In the genomic region with DNA sequence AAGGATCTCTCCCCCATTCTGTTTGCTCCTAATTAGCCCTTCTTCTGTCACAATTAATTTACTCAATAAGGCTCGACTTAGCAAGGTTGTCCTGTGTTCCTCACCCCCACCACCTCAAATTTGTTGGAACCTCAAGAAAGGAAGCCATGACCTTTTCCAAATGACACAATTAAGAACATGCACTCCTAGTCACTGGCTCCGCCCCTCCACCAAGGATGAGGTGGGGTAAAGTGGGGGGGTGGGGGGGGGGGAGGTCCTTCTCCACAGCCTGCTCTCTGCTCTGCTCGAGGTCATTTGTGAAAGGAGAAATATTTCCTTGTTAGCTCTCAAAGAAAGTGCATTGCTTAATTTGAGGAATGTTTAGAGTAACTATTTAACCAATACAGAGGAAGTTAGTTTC, we compare ENCODE assay signal across 23 mouse cellular contexts. TPM values are rescaled to one million over a fixed set of nuclear protein-coding genes. Genes with fewer than 3 reads are reported as not detected.
DNase-seq lines count a peak whose midpoint lies in the region; ATAC-seq and TF ChIP-seq lines count a peak whose summit lies in the region.
"Had no signal": no experiment of that assay in that cellular context is flagged by ENCODE, and none has a peak within 500 bp of the region (broad histone marks: within the 10 kb centered on the region; RNA-seq: fewer than 3 reads in every experiment).

No protein-coding gene starts in this region.

- H3K27ac ChIP-seq in forebrain, embryonic 11.5 days (ENCODE audit: low read depth, low read length): no peak overlapping the region
- no peak overlapping the region for H3K27ac ChIP-seq in forebrain, postnatal 0 days (ENCODE audit: low read depth, low read length)
- H3K27ac ChIP-seq in lung, embryonic 15.5 days: no peak overlapping the region
- H3K27ac ChIP-seq in embryonic facial prominence, embryonic 10.5 days (replicated peaks): no peak overlapping the region
- H3K27ac ChIP-seq: embryonic facial prominence, embryonic 15.5 days; forebrain, embryonic 13.5 days; heart, embryonic 13.5 days; limb, embryonic 13.5 days; liver, embryonic 14.5 days had no signal

- no peaks in the 10 kb centered on the region for H3K27me3 ChIP-seq in forebrain, embryonic 11.5 days (ENCODE audit: control insufficient read depth, insufficient read depth, low read length)
- H3K27me3 ChIP-seq in forebrain, postnatal 0 days (ENCODE audit: insufficient read depth, low read length): no peaks in the 10 kb centered on the region
- no peaks in the 10 kb centered on the region for H3K27me3 ChIP-seq in lung, embryonic 15.5 days
- 0 out of 2 replicates have a peak, but pooled peaks cover 13% of the 10 kb centered on the region for H3K27me3 ChIP-seq in embryonic facial prominence, embryonic 10.5 days (replicated peaks; ENCODE audit: low read depth, poor library complexity, severe bottlenecking)
- H3K27me3 ChIP-seq: embryonic facial prominence, embryonic 15.5 days; forebrain, embryonic 13.5 days; heart, embryonic 13.5 days; limb, embryonic 13.5 days had no signal

- no peak overlapping the region for H3K4me3 ChIP-seq in forebrain, embryonic 11.5 days (ENCODE audit: low read depth, low read length)
- H3K4me3 ChIP-seq in forebrain, postnatal 0 days (ENCODE audit: low read depth, low read length): no peak overlapping the region
- H3K4me3 ChIP-seq in lung, embryonic 15.5 days: no peak overlapping the region
- H3K4me3 ChIP-seq in lung, adult 2 months (replicated peaks; ENCODE audit: extremely low read depth, low read depth, low read length): no peak overlapping the region
- no peak overlapping the region for H3K4me3 ChIP-seq in embryonic facial prominence, embryonic 10.5 days
- H3K4me3 ChIP-seq: embryonic facial prominence, embryonic 15.5 days; forebrain, embryonic 13.5 days; heart, embryonic 13.5 days; limb, embryonic 13.5 days had no signal

- peak; percentile 66; the same call in 1 of the 2 replicates for ATAC-seq in forebrain, embryonic 11.5 days (replicated peaks; ENCODE audit: low FRiP score)
- ATAC-seq in forebrain, postnatal 0 days: no peak
- peak; percentile 24; the same call in 1 of the 2 replicates for ATAC-seq in lung, embryonic 15.5 days (ENCODE audit: borderline replicate concordance, extremely low read depth, low FRiP score, low TSS enrichment)
- ATAC-seq: forebrain, embryonic 13.5 days had no signal

- no peak overlapping the region for H3K4me2 ChIP-seq in forebrain, embryonic 11.5 days (ENCODE audit: low read depth, low read length, severe bottlenecking)
- H3K4me2 ChIP-seq in forebrain, postnatal 0 days (ENCODE audit: low read depth): no peak overlapping the region
- no peak overlapping the region for H3K4me2 ChIP-seq in lung, embryonic 15.5 days
- H3K4me2 ChIP-seq: embryonic facial prominence, embryonic 15.5 days; forebrain, embryonic 13.5 days; heart, embryonic 13.5 days; limb, embryonic 13.5 days had no signal

- TF ChIP-seq CTCF in forebrain, postnatal 0 days (IDR thresholded peaks at IDR 0.05; ENCODE audit: low read depth): no peak
- TF ChIP-seq CTCF in lung, adult 2 months (IDR thresholded peaks at IDR 0.05; ENCODE audit: insufficient read depth, low read length): no peak

- H3K9ac ChIP-seq in forebrain, embryonic 11.5 days (ENCODE audit: low read length): no peak overlapping the region
- no peak overlapping the region for H3K9ac ChIP-seq in forebrain, postnatal 0 days
- no peak overlapping the region for H3K9ac ChIP-seq in lung, embryonic 15.5 days
- H3K9ac ChIP-seq: embryonic facial prominence, embryonic 15.5 days; forebrain, embryonic 13.5 days; heart, embryonic 13.5 days; limb, embryonic 13.5 days; liver, embryonic 14.5 days had no signal

- 12% methylated on average over 3 of the region's 3 CpGs for WGBS in forebrain, embryonic 11.5 days
- 7% methylated on average over 3 of the region's 3 CpGs for WGBS in forebrain, postnatal 0 days
- WGBS in lung, embryonic 15.5 days: 32% methylated on average over 3 of the region's 3 CpGs
- WGBS in lung, adult 2 months: 37% methylated on average over 3 of the region's 3 CpGs
- WGBS in embryonic facial prominence, embryonic 10.5 days: 26% methylated on average over 3 of the region's 3 CpGs

- no peak for TF ChIP-seq POLR2A in lung, adult 2 months (IDR thresholded peaks at IDR 0.05; ENCODE audit: borderline replicate concordance, extremely low read depth, low read depth, low read length)

- H3K36me3 ChIP-seq in forebrain, embryonic 11.5 days (ENCODE audit: control insufficient read depth, insufficient read depth, low read length): no peaks in the 10 kb centered on the region
- no peaks in the 10 kb centered on the region for H3K36me3 ChIP-seq in forebrain, postnatal 0 days (ENCODE audit: insufficient read depth)
- H3K36me3 ChIP-seq in lung, embryonic 15.5 days: no peaks in the 10 kb centered on the region
- H3K36me3 ChIP-seq in embryonic facial prominence, embryonic 10.5 days (replicated peaks): no peaks in the 10 kb centered on the region
- H3K36me3 ChIP-seq: embryonic facial prominence, embryonic 15.5 days; heart, embryonic 13.5 days; limb, embryonic 13.5 days had no signal

- peak; percentile 65 for DNase-seq in forebrain, embryonic 11.5 days (ENCODE audit: low spot score)
- no peak for DNase-seq in forebrain, postnatal 0 days
- DNase-seq in lung, adult 2 months: no peak
- DNase-seq in embryonic facial prominence, embryonic 10.5 days (ENCODE audit: low spot score): peak; percentile 52
- DNase-seq in retina, embryonic 14.5 days (ENCODE audit: low spot score): peak; percentile 73
- DNase-seq in yolk sac, embryonic 10.5 days (ENCODE audit: low spot score): no peak
- DNase-seq: cerebellum, adult 9-10 months; spleen, adult 18-20 months; thymus, adult 18-20 months had no signal

- no peaks in the 10 kb centered on the region for H3K9me3 ChIP-seq in forebrain, embryonic 11.5 days (ENCODE audit: control insufficient read depth, low read length)
- no peaks in the 10 kb centered on the region for H3K9me3 ChIP-seq in forebrain, postnatal 0 days (ENCODE audit: low read length)
- H3K9me3 ChIP-seq in lung, embryonic 15.5 days: no peaks in the 10 kb centered on the region
- H3K9me3 ChIP-seq in embryonic facial prominence, embryonic 10.5 days: no peaks in the 10 kb centered on the region
- H3K9me3 ChIP-seq: embryonic facial prominence, embryonic 15.5 days; forebrain, embryonic 13.5 days; heart, embryonic 13.5 days; limb, embryonic 13.5 days had no signal

- 0 out of 2 replicates have a peak, but pooled peaks cover 2% of the 10 kb centered on the region for H3K4me1 ChIP-seq in forebrain, embryonic 11.5 days (replicated peaks; ENCODE audit: control insufficient read depth, insufficient read depth, low read length)
- no peaks in the 10 kb centered on the region for H3K4me1 ChIP-seq in forebrain, postnatal 0 days (ENCODE audit: insufficient read depth)
- peaks cover 25% of the 10 kb centered on the region for H3K4me1 ChIP-seq in lung, embryonic 15.5 days
- H3K4me1 ChIP-seq in lung, adult 2 months (ENCODE audit: control insufficient read depth, insufficient read depth, low read length): no peaks in the 10 kb centered on the region; the same call in 1 of the 2 replicates
- peaks cover 21% of the 10 kb centered on the region for H3K4me1 ChIP-seq in embryonic facial prominence, embryonic 10.5 days

RNA-seq across cellular contexts. Expression of a gene that starts 17.8 kb away (rescaled TPM):
- polyA plus RNA-seq in forebrain, embryonic 11.5 days (2014; fragmentation: Nextera tagmentation; extraction: Ambion mirVana): not detected in 2 replicates
- not detected in 2 replicates for total RNA-seq in forebrain, postnatal 0 days (2014; rRNA removed)
- not detected in 2 replicates for polyA plus RNA-seq in forebrain, postnatal 0 days (2015; fragmentation: Nextera tagmentation; extraction: Ambion mirVana)
- polyA plus RNA-seq in lung, embryonic 15.5 days (2015; fragmentation: Nextera tagmentation; extraction: Ambion mirVana): not detected in 2 replicates
- polyA plus RNA-seq in lung, adult 2 months (2012; rRNA removed): not detected in 2 replicates
- not detected in 2 replicates for polyA plus RNA-seq in embryonic facial prominence, embryonic 10.5 days (2016; fragmentation: Nextera tagmentation; extraction: Ambion mirVana)
- total RNA-seq: hematopoietic stem cell, adult 5-6 weeks; layer of hippocampus, postnatal 14 days; left cerebral cortex, postnatal 10 days; megakaryocyte, adult 5-6 weeks; midbrain, postnatal 0 days had no signal
- polyA plus RNA-seq: cortical plate, adult 2 months; embryonic facial prominence, embryonic 15.5 days; forebrain, embryonic 13.5 days; gonadal fat pad, adult 2 months; heart, embryonic 13.5 days; limb, embryonic 13.5 days; liver, embryonic 14.5 days; midbrain, postnatal 0 days; stomach, embryonic 14.5 days had no signal

RNA-seq across cellular contexts. Expression of a gene that starts 42.3 kb away (rescaled TPM):
- polyA plus RNA-seq in forebrain, embryonic 11.5 days (2014; fragmentation: Nextera tagmentation; extraction: Ambion mirVana): 22.4 and 24.4 TPM in 2 replicates
- 25.3 and 33.4 TPM in 2 replicates for total RNA-seq in forebrain, postnatal 0 days (2014; rRNA removed)
- polyA plus RNA-seq in forebrain, postnatal 0 days (2015; fragmentation: Nextera tagmentation; extraction: Ambion mirVana): 10.2 and 12.1 TPM in 2 replicates
- 111 and 118 TPM in 2 replicates for polyA plus RNA-seq in lung, embryonic 15.5 days (2015; fragmentation: Nextera tagmentation; extraction: Ambion mirVana)
- 48.4 and 53.4 TPM in 2 replicates for polyA plus RNA-seq in lung, adult 2 months (2012; rRNA removed)
- polyA plus RNA-seq in embryonic facial prominence, embryonic 10.5 days (2016; fragmentation: Nextera tagmentation; extraction: Ambion mirVana): 37.2 and 42.5 TPM in 2 replicates
- total RNA-seq: hematopoietic stem cell, adult 5-6 weeks had no signal

Comparison
In these comparisons a context has a peak if more than half of its experiments do, and no peak if none do; other contexts are left out.
1. DNase-seq: peak in forebrain, embryonic 11.5 days (single experiment), embryonic facial prominence, embryonic 10.5 days (single experiment) and retina, embryonic 14.5 days (single experiment); none in forebrain, postnatal 0 days (single experiment), lung, adult 2 months (single experiment) and yolk sac, embryonic 10.5 days (single experiment).